Mouse (Mus musculus): ENCODE measurements at regions not wholly inside any gene's neighbourhood (a gene's known extent, or its start where the extent isn't known, plus 50 kb on each side); places are given as distances from the start of the nearest gene placed in this dataset.
"Not testable (repeated sequence)": the region's sequence is repeated elsewhere in the genome, so short reads cannot be mapped to it uniquely, and the experiment has no call there.

- Histone ChIP-seq H3K27me3 (ENCODE audit: insufficient read depth, low read length) (no peaks in the 10 kb centered on the region), H3K4me1 (replicated peaks; ENCODE audit: low read depth, low read length) (no peaks in the 10 kb centered on the region), H3K4me3 (replicated peaks; ENCODE audit: low read length) (no peak overlapping the region), H3K9me3 (ENCODE audit: low read length) (peaks cover 4% of the 10 kb centered on the region; the same call in 1 of the 2 replicates), H3K36me3 (ENCODE audit: insufficient read depth, low read length) (no peaks in the 10 kb centered on the region)
- no peak for TF ChIP-seq NANOG (IDR thresholded peaks at IDR 0.05; ENCODE audit: borderline replicate concordance, low read length)
- TF ChIP-seq CTCF (conservative IDR thresholded peaks at IDR 0.05; ENCODE audit: low read length), result no peak
- TF ChIP-seq POU5F1 (IDR thresholded peaks at IDR 0.05; ENCODE audit: borderline replicate concordance, low read length), result no peak
Observed at GRCm38 (mm10) chr14:66509706-66510105, 500.7 kb upstream of the Gulo start.

- no peak for TF ChIP-seq CTCF (conservative IDR thresholded peaks at IDR 0.05; ENCODE audit: low read length)
- TF ChIP-seq POU5F1 (IDR thresholded peaks at IDR 0.05; ENCODE audit: borderline replicate concordance, low read length), result no peak
- no peak for TF ChIP-seq NANOG (IDR thresholded peaks at IDR 0.05; ENCODE audit: borderline replicate concordance, low read length)
- Histone ChIP-seq H3K9me3 (ENCODE audit: low read length) (no peaks in the 10 kb centered on the region; the same call in none of the 2 replicates), H3K36me3 (ENCODE audit: insufficient read depth, low read length) (no peaks in the 10 kb centered on the region), H3K4me1 (replicated peaks; ENCODE audit: low read depth, low read length) (no peaks in the 10 kb centered on the region), H3K27me3 (ENCODE audit: insufficient read depth, low read length) (no peaks in the 10 kb centered on the region; the same call in 1 of the 2 replicates), H3K4me3 (replicated peaks; ENCODE audit: low read length) (no peak overlapping the region)
Observed at GRCm38 (mm10) chr14:66501995-66502394, 493.0 kb upstream of the Gulo start.

DNA sequence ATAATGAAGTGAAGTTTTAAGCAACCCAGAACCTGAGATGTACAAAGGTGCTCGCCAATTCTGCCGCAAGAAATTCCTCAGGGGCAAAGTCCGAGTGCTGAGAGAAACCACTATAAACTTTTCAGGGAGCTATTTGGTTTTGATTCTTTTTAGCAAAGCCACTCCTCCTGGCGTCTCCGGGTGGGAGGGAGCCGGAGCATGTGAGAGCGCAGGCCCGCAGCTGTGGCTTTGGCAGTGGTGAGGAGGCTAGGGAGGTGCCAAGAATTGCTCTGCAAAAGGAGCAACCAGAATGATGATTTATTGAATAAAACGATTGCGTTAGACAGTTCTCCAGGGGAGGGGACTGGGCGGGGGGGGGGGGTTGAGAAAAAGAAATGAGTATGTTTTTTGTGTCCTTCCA lies 490.9 kb upstream of the Gulo start:
- H3K4me3 ChIP-seq (replicated peaks; ENCODE audit: low read length), result no peak overlapping the region
- H3K27me3 ChIP-seq (ENCODE audit: insufficient read depth, low read length), result no peaks in the 10 kb centered on the region; the same call in 1 of the 2 replicates
- H3K9me3 ChIP-seq (ENCODE audit: low read length), result no peaks in the 10 kb centered on the region; the same call in none of the 2 replicates
- H3K36me3 ChIP-seq (ENCODE audit: insufficient read depth, low read length), result no peaks in the 10 kb centered on the region
- TF ChIP-seq NANOG (IDR thresholded peaks at IDR 0.05; ENCODE audit: borderline replicate concordance, low read length) (no peak), POU5F1 (IDR thresholded peaks at IDR 0.05; ENCODE audit: borderline replicate concordance, low read length) (no peak), CTCF (conservative IDR thresholded peaks at IDR 0.05; ENCODE audit: low read length) (no peak)
- H3K4me1 ChIP-seq (replicated peaks; ENCODE audit: low read depth, low read length), result no peaks in the 10 kb centered on the region

DNA sequence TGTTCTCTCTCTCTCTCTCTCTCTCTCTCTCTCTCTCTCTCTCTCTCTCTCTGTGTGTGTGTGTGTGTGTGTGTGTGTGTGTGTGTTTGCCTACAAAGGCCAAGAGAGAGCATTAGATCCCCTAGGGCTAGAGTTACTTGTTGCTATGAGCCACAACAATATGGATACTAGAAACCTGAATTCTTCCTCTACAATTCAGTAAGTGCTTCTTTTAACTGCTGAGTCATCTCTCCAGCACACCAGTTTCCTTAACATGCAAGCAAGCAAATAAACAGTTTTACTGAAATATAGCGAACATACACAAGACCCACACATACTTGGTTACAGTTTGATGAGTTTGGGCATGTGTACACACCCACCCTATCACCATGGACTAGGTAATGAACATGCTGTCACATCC lies 486.1 kb upstream of the Gulo start:
- Histone ChIP-seq H3K4me3 (replicated peaks; ENCODE audit: low read length) (no peak overlapping the region), H3K36me3 (ENCODE audit: insufficient read depth, low read length) (no peaks in the 10 kb centered on the region), H3K27me3 (ENCODE audit: insufficient read depth, low read length) (no peaks in the 10 kb centered on the region), H3K9me3 (ENCODE audit: low read length) (no peaks in the 10 kb centered on the region), H3K4me1 (replicated peaks; ENCODE audit: low read depth, low read length) (no peaks in the 10 kb centered on the region)
- TF ChIP-seq POU5F1 (IDR thresholded peaks at IDR 0.05; ENCODE audit: borderline replicate concordance, low read length), result no peak
- no peak for TF ChIP-seq NANOG (IDR thresholded peaks at IDR 0.05; ENCODE audit: borderline replicate concordance, low read length)
- TF ChIP-seq CTCF (conservative IDR thresholded peaks at IDR 0.05; ENCODE audit: low read length), result no peak

DNA sequence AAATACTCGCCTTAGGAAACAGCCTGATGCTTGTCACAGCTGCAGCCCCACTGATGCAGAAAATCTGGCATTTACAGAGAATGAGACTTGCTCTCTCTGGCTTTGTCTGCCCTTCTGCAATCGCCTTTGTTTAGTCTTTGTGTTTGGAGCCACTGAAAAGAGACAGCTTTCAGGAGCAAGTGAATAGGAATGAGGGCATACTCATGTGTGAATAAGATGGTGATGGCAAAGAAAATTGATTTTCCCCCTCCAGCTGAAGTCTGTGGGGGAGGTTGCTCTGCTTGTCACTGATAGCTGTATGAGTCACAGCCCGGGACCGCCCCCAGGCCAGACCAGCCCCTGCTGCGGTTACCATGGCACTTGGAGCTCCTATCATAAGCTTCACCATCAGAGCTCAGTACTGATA lies 485.5 kb upstream of the Gulo start:
- Histone ChIP-seq H3K36me3 (ENCODE audit: insufficient read depth, low read length) (no peaks in the 10 kb centered on the region), H3K4me3 (replicated peaks; ENCODE audit: low read length) (no peak overlapping the region), H3K9me3 (ENCODE audit: low read length) (no peaks in the 10 kb centered on the region), H3K27me3 (ENCODE audit: insufficient read depth, low read length) (no peaks in the 10 kb centered on the region), H3K4me1 (replicated peaks; ENCODE audit: low read depth, low read length) (no peaks in the 10 kb centered on the region)
- TF ChIP-seq POU5F1 (IDR thresholded peaks at IDR 0.05; ENCODE audit: borderline replicate concordance, low read length), result no peak
- no peak for TF ChIP-seq CTCF (conservative IDR thresholded peaks at IDR 0.05; ENCODE audit: low read length)
- no peak for TF ChIP-seq NANOG (IDR thresholded peaks at IDR 0.05; ENCODE audit: borderline replicate concordance, low read length)

DNA sequence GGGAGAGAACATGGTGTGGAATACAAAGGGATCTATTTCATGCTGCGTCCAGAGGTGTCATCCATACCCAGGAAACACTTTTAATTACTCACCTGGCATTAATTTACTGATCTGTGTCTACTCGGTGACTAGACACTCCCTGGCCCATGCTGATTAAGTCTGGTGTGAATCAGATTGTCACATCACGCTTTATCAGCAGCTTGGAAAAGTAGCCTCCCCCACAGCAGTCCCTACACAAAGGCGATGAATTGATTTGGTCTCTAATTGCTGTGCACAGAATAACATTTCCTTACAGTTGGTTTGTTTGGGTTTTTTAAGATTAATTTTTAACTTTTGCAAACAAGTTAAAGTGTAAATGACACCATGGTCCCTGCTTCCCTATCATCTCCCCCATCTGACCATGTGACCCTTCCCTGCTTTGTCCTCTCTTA lies 484.7 kb upstream of the Gulo start:
- Histone ChIP-seq H3K9me3 (ENCODE audit: low read length) (no peaks in the 10 kb centered on the region), H3K4me1 (replicated peaks; ENCODE audit: low read depth, low read length) (0 out of 2 replicates have a peak, but pooled peaks cover 5% of the 10 kb centered on the region), H3K27me3 (ENCODE audit: insufficient read depth, low read length) (no peaks in the 10 kb centered on the region), H3K36me3 (ENCODE audit: insufficient read depth, low read length) (no peaks in the 10 kb centered on the region), H3K4me3 (replicated peaks; ENCODE audit: low read length) (no peak overlapping the region)
- TF ChIP-seq NANOG (IDR thresholded peaks at IDR 0.05; ENCODE audit: borderline replicate concordance, low read length), result no peak
- TF ChIP-seq POU5F1 (IDR thresholded peaks at IDR 0.05; ENCODE audit: borderline replicate concordance, low read length), result no peak
- no peak for TF ChIP-seq CTCF (conservative IDR thresholded peaks at IDR 0.05; ENCODE audit: low read length)

DNA sequence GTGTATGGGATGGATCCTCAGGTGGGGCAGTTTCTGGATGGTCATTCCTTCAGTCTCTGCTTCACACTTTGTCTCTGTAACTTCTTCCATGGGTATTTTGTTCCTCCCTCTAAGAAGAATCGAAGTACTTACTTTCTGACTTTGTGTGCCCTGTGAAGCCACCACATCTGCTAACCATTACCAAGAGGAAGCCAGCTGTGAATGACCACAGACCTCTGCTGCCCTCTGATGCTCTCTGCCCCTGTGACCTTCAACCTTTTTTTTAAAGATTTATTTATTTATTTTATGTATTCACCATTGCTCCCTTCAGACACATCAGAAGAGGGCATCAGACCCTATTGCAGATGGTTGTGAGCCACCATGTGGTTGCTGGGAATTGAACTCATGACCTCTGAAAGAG lies 475.7 kb upstream of the Gulo start:
- H3K9me3 ChIP-seq (ENCODE audit: low read length); H3K4me1 ChIP-seq (replicated peaks; ENCODE audit: low read depth, low read length); H3K36me3 ChIP-seq (ENCODE audit: insufficient read depth, low read length); H3K27me3 ChIP-seq (ENCODE audit: insufficient read depth, low read length); H3K4me3 ChIP-seq (replicated peaks; ENCODE audit: low read length): not testable (repeated sequence)

DNA sequence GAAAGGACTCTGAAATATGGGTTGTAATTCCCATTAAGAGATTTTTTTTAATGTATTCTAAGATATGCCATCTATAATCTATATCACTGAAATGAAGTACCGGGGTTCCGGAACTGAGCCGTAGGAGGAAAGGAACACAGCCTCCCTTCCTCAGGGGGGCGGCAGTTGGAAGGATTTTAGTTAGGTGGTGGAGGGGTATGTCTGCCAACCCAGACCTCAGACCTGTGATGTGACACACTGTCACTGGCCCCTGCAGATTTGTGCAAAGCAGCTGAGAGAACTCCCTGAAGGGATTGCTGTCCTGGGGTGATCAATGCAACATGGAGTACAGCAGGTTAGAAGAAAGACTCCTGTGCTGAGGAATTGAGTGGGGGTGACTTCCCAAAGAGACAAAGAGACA lies 470.2 kb upstream of the Gulo start:
- H3K4me1 ChIP-seq (replicated peaks; ENCODE audit: low read depth, low read length), result no peaks in the 10 kb centered on the region
- no peaks in the 10 kb centered on the region for H3K27me3 ChIP-seq (ENCODE audit: insufficient read depth, low read length)
- H3K9me3 ChIP-seq (ENCODE audit: low read length), result no peaks in the 10 kb centered on the region
- no peaks in the 10 kb centered on the region for H3K36me3 ChIP-seq (ENCODE audit: insufficient read depth, low read length)
- TF ChIP-seq CTCF (conservative IDR thresholded peaks at IDR 0.05; ENCODE audit: low read length), result no peak
- TF ChIP-seq POU5F1 (IDR thresholded peaks at IDR 0.05; ENCODE audit: borderline replicate concordance, low read length), result no peak
- no peak for TF ChIP-seq NANOG (IDR thresholded peaks at IDR 0.05; ENCODE audit: borderline replicate concordance, low read length)
- H3K4me3 ChIP-seq (replicated peaks; ENCODE audit: low read length), result no peak overlapping the region

- no peaks in the 10 kb centered on the region for H3K4me1 ChIP-seq (replicated peaks; ENCODE audit: low read depth, low read length)
- no peaks in the 10 kb centered on the region for H3K27me3 ChIP-seq (ENCODE audit: insufficient read depth, low read length)
- H3K4me3 ChIP-seq (replicated peaks; ENCODE audit: low read length), result no peak overlapping the region
- H3K9me3 ChIP-seq (ENCODE audit: low read length), result no peaks in the 10 kb centered on the region
- TF ChIP-seq NANOG (IDR thresholded peaks at IDR 0.05; ENCODE audit: borderline replicate concordance, low read length) (no peak), POU5F1 (IDR thresholded peaks at IDR 0.05; ENCODE audit: borderline replicate concordance, low read length) (no peak), CTCF (conservative IDR thresholded peaks at IDR 0.05; ENCODE audit: low read length) (no peak)
- no peaks in the 10 kb centered on the region for H3K36me3 ChIP-seq (ENCODE audit: insufficient read depth, low read length)
Observed at GRCm38 (mm10) chr14:66478562-66478961, 469.6 kb upstream of the Gulo start.

All from E14TG2a.4 (cell line).